Mouse (Mus musculus) adrenal gland, postnatal 10 days (tissue): ENCODE results near the gene Olfr173. TPM values are rescaled to one million over a fixed set of nuclear protein-coding genes. Genes with fewer than 3 reads are reported as not detected.

ENCODE experiments used
- DNase-seq: peaks from one replicate; pipeline ENCODE4 v3.0.0; 2021; ENCODE audit warnings: mixed read lengths
- long read RNA-seq, 2 experiments: library from polyadenylated mRNA; stranded (forward); transcript quantifications; one replicate each; pipeline ENCODE4 v2.0.0; 2021
- microRNA-seq: library from miRNA; unstranded; fragments of <30 nt; microRNA quantifications from one replicate; pipeline ENCODE4 v1.2.0, GENCODE M21; 2021
- total RNA-seq, 2 experiments: library from RNA; stranded (reverse); gene quantifications; 2 replicates each; pipeline ENCODE4 v1.2.3; 2021

The Olfr173 gene
- total RNA-seq: not detected
- long read RNA-seq, experiment 1: 0 reads
- long read RNA-seq, experiment 2: 0 reads

- DNase-seq: no peak
Measured at GRCm38 (mm10) chr16:58800168-58800567, at the start of gene Olfr173. Gene Olfr173 (minus strand): TSS chr16:58800268.

GRCm38 (mm10) chr16:58826732-58827319 is 26.8 kb upstream of the Olfr173 start, which contains the start of gene Olfr175-ps1:
Gene Olfr175-ps1 (minus strand): TSS chr16:58826782.
- no peak for DNase-seq

DNA sequence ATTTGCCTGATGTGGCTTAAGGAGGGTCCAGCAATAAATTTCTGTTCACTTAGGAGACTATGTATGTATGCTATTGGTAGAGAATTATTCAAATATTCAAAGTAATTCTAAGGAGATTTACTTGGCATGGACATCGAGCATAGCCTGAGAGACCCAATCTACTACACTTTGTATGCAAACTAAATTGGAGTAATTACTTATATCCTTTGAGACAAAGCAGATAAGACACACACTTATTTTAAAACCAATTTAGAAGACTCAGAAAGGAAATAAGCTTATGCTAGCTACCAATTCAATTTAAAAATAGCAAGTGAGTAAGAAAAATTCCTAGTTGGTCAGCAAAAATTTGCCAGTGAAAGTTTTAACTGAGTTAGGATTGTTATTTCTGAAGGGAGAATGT is 37.0 kb downstream of the Olfr173 start, which contains the start of gene Olfr172:
Olfr172 (minus strand) TSS at position 101 of the 400 bp plus-strand sequence.
- DNase-seq: no peak

- DNase-seq: no peak
Measured at GRCm38 (mm10) chr16:58756191-58756590, 43.9 kb downstream of the Olfr173 start.

- DNase-seq: no peak
Measured at GRCm38 (mm10) chr16:58751314-58751713, 48.8 kb downstream of the Olfr173 start.

DNA sequence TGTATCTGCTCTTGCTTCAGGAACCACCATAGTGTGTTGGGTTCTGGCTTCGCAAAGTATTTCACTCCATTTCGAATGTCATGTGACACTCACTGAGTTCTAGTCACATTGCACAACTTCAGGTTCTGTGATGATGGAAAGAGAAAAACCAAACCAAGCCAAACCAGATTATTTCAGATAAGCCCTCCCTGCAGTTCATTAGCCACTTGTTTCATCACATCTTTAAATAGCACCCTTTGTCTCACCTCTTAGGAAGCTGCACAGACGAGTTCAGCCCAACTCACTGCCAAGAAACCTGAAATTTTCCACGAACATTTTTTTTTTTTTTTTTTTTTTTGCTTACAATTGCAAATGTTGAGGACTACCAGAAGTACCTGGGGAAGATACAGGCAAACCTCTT is 53.4 kb downstream of the Olfr173 start:
- no peak for DNase-seq

Small RNA genes within 50 kb of the gene (microRNA-seq; reads per million reads assigned to microRNA genes)
- not detected for gene Gm27564

Other genes with a start within 250 kb of the Olfr173 start
- gene Gm813, start 183.3 kb downstream of the Olfr173 start, total RNA-seq: not detected
- gene E330017A01Rik, start 161.5 kb downstream of the Olfr173 start, total RNA-seq: not detected
- 10 to 100 TPM; 33.6 to 36.4 TPM for gene Cpox, start 130.0 kb downstream of the Olfr173 start, total RNA-seq
- gene Gpr15, start 81.2 kb downstream of the Olfr173 start, total RNA-seq: not detected
- gene Cldnd1, start 72.4 kb downstream of the Olfr173 start, total RNA-seq: 10 to 100 TPM; 65.5 to 80.0 TPM
- gene Olfr172, start 37.1 kb downstream of the Olfr173 start, total RNA-seq: not detected
- gene Olfr175-ps1, start 26.5 kb upstream of the Olfr173 start, total RNA-seq: not detected
- gene Olfr177, start 74.5 kb upstream of the Olfr173 start, total RNA-seq: not detected
- not detected for gene Olfr178, start 91.8 kb upstream of the Olfr173 start, total RNA-seq
- not detected for gene Olfr181, start 128.5 kb upstream of the Olfr173 start, total RNA-seq
- gene Olfr180, start 129.1 kb upstream of the Olfr173 start, total RNA-seq: not detected
- gene Olfr183, start 195.1 kb upstream of the Olfr173 start, total RNA-seq: not detected
- not detected for gene Olfr186, start 230.0 kb upstream of the Olfr173 start, total RNA-seq
- not detected for gene Olfr187, start 239.5 kb upstream of the Olfr173 start, total RNA-seq